23 mouse cellular contexts compared by ENCODE assay signal in the genomic region with DNA sequence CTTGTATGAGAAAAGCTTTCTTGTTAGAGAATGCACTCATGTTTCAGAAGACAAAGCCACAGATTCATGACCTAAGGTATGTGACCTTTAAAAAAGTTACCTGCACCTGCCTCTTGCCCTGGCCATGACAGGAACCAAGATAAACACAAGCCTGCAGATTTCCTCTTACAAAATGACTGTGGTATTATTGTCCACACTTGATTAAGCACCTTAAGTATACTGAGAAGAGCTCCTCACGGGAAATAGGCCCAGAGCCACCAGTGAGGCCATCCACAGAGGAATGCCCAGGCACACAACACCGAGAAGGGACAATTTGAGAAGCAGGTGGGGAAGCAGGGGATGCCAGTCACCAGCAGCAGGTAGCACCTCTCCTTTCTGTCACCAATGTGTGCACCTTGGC.
"Had no signal": no experiment of that assay in that cellular context is flagged by ENCODE, and none has a peak within 500 bp of the region (broad histone marks: within the 10 kb centered on the region; RNA-seq: fewer than 3 reads in every experiment).

No protein-coding gene starts in this region.

- H3K4me2 ChIP-seq: heart, embryonic 12.5 days; hindbrain, embryonic 12.5 days; hindbrain, embryonic 14.5 days; intestine, embryonic 15.5 days; limb, embryonic 13.5 days; limb, embryonic 15.5 days had no signal

- H3K27me3 ChIP-seq: heart, embryonic 12.5 days; hindbrain, embryonic 12.5 days; intestine, embryonic 15.5 days; limb, embryonic 13.5 days; limb, embryonic 15.5 days had no signal

- H3K36me3 ChIP-seq: heart, embryonic 12.5 days; hindbrain, embryonic 10.5 days; hindbrain, embryonic 12.5 days; intestine, embryonic 15.5 days; limb, embryonic 13.5 days; limb, embryonic 15.5 days had no signal

- ATAC-seq: hindbrain, embryonic 16.5 days; inflammation-experienced regulatory T-cells, adult 6 months; intestine, embryonic 15.5 days; intestine, postnatal 0 days had no signal

- H3K9ac ChIP-seq: heart, embryonic 12.5 days; hindbrain, embryonic 12.5 days; hindbrain, embryonic 14.5 days; intestine, embryonic 15.5 days; limb, embryonic 13.5 days; limb, embryonic 15.5 days had no signal

- H3K27ac ChIP-seq: hindbrain, embryonic 10.5 days; hindbrain, embryonic 12.5 days; hindbrain, embryonic 14.5 days; intestine, embryonic 15.5 days; layer of hippocampus, adult 2 months; limb, embryonic 13.5 days; limb, embryonic 15.5 days had no signal

- DNase-seq: gastrocnemius, postnatal 25 days; heart, adult 2 months; heart, postnatal 10 days; heart, postnatal 4 days; kidney, adult 18-20 months; kidney, adult 8-10 months; kidney, postnatal 10 days; kidney, postnatal 25 days; kidney, postnatal 4 days; layer of hippocampus, adult 9-11 months; layer of hippocampus, postnatal 36 days; left cerebral cortex, postnatal 4 days had no signal

- H3K4me3 ChIP-seq: heart, adult 2 months; heart, embryonic 12.5 days; hindbrain, embryonic 10.5 days; hindbrain, embryonic 12.5 days; intestine, embryonic 15.5 days; layer of hippocampus, adult 2 months; limb, embryonic 13.5 days; limb, embryonic 15.5 days had no signal

- H3K4me1 ChIP-seq: hindbrain, embryonic 10.5 days; hindbrain, embryonic 12.5 days; intestine, embryonic 15.5 days; limb, embryonic 15.5 days had no signal

- H3K9me3 ChIP-seq: heart, embryonic 12.5 days; hindbrain, embryonic 10.5 days; hindbrain, embryonic 12.5 days; intestine, embryonic 15.5 days; limb, embryonic 13.5 days; limb, embryonic 15.5 days had no signal
